Mouse (Mus musculus) gonadal fat pad, adult 2 months (tissue): ENCODE results near the gene Pam16. TPM values are rescaled to one million over a fixed set of nuclear protein-coding genes. Genes with fewer than 3 reads are reported as not detected.

ENCODE experiments used
- DNase-seq: peaks from one replicate; pipeline ENCODE4 v3.0.0-alpha.2; 2012; ENCODE audit warnings: low read depth
- polyA plus RNA-seq: library from polyadenylated mRNA; depleted of rRNA; stranded (reverse); fragments of >200 nt; gene quantifications from 2 replicates; pipeline ENCODE4 v1.2.3, GENCODE M21; 2012; rRNA removed

Gene Pam16
- 18.3 and 25.4 TPM in 2 replicates for polyA plus RNA-seq

DNA sequence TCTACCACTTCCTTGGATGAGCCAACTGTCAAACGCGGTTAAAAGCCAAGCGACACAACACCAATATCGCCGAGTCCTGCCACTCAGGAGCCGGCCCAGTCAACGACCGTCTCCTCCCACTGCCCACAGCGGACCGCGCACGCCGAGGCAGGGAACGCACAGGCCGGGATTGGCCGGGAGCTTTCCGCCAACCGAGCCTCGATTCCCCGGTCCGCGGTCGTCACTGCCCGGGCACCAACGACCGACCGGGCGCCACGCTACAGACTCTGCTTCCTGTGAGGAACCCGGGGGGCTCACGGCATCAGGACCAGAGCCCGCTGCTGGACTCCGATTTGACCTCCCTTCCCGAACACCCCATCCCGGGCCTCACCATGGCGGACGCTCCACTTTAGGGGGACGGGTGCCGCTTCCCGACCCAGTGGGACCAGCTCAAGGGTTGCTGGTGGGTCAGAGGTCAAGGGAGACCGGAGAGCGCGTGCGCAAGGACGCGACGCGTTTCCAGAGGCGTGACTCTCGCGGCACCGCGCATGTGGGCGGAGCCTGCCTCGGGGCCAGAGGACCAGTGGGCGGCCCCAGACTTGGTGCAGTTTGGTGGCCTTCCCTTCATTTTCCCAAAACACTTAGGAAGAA is at the start of gene Pam16:
TSS of gene Pam16 (minus strand) at position 508 of the 630 bp plus-strand sequence.
- DNase-seq: no peak

DNA sequence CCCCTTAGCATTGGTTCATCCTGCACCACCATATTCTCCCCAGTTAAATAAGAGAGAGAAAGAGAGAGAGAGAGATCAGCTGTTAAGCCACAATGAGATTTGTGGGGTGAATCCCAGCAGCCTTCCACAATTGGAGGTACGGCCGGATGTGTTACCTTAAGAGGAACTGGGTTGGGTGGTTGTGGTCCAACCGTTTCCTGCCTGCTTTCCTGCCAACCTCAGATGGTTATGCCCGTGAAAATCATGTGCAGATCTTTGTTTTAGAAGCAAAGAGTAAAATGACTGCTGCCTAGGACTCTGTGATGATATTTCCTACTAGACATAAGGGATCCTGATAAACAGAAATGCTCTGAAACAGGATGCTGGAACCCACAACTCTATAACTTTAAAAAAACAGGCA is 49.3 kb upstream of the Pam16 start:
- no peak for DNase-seq

DNA sequence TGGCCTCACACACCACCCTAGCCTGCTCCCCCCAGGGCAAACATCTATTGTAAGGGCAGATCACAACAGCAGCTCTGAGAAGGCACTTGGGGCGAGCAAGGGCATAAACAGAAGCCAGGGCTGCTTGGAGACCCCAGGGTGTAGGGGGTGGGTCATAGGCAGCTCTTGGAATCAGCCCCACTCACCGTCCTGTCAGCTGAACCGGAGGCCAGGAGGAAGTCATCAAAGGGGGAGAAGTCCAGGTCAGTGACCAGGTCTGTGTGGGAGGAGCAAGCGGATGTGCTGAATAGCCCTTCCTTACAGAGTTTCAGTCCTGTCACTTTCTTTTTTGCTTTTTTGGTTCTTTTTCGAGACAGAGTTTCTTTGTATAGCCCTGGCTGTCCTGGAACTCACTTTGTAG is 45.5 kb upstream of the Pam16 start:
- no peak for DNase-seq

DNA sequence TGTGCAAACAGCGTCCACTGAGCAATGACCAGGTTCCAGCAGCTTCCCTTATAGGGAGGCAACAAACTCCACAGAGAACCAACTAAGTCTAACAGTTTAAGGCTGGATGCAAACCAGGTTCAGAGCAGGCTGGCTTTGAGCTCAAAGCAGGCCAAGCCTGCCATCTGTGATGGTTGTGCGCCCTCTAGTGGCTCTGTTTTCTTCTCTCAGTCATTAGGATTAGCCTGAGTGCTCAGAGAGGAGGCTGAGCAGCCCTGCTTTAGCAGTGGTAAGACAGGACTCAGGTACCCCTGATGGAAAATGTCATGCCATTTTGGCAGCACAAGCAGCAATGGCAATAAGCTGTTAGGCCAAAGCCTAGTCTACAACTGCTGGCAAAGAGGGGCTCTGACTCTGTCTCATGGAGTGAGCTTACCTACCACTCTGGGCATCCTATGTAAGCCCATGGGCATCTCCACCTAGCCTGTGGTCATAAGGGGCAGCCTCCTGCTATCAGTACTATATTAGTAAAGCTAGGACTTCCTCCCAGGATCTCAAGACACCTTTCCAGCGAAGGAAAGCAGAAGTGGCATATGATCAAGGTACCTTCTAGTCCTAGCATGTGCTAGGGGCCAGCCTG is 42.5 kb upstream of the Pam16 start:
- DNase-seq: no peak

DNA sequence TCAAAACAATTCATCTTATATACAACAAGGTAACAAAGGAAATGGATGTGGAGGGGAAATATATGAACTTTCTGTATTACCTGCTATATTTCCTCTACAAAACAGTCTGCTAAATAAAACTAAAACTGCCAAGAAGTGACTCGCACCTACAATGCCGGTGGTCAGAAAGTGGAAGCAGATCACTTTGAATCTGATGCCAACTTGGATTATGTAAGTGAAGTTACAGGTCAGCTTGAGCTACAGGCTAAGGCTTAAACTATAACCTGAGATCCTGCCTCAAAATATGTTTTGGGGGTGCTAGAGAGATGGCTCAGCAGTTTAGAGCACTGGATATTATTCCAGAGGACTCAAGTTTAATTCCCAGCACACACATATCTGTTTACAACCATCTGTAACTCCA is 40.9 kb upstream of the Pam16 start:
- DNase-seq: no peak

DNA sequence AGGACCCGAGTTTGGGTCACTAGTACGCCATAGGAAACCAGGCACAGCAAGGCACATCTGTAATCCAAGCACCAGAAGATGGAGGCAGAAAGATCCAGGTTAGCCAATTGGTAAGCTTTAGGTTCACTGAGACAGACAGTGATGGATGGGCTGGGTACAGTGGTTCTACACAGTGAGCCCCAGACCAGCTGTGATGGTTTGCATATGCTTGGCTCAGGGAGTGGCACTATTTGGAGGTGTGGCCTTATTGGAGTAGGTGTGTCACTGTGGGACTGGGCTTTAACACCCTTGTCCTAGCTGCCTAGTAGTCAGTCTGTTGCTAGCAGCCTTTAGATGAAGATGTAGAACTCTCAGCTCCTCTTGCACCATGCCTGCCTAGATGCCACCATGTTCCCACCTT is 39.0 kb upstream of the Pam16 start:
- DNase-seq: no peak

DNA sequence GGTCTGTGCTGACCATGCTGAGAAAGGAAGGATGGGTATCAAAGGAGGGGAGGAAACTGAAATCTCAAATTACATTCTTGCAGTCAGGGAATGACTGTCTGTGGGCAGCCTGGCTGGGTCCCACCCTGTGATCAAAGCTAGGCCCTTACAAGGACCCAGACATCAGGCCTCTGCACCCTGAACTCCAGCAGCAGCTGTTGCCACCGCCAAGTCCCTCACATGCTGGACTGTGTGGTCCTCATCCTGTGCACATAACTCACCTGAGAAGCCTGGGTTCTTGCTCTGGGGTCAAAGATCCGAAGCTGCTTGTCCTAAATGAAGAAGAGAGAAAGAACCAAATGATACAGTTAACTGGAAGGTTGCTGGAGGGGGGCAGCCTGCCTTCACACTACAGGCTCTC is 36.8 kb upstream of the Pam16 start:
- no peak for DNase-seq

DNA sequence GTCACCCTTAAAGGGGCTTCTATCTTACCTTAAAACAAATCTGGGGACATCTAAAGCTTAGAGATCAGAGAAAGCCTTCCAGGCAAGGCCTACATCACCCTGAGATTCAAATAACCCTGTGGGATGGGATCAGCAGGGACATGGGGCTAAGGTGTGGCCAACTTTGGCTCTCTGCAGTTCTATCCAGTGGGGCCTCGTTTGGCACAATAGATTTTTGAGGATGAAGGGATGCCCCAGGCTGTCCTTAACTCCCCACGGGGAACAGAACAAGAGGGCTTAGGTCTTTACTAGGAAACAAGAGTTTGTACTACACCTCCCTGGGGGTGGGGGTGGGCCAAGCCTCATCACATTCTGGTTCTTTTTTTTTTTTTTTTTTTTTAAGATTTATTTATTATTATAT is 34.5 kb upstream of the Pam16 start:
- DNase-seq: no peak

DNA sequence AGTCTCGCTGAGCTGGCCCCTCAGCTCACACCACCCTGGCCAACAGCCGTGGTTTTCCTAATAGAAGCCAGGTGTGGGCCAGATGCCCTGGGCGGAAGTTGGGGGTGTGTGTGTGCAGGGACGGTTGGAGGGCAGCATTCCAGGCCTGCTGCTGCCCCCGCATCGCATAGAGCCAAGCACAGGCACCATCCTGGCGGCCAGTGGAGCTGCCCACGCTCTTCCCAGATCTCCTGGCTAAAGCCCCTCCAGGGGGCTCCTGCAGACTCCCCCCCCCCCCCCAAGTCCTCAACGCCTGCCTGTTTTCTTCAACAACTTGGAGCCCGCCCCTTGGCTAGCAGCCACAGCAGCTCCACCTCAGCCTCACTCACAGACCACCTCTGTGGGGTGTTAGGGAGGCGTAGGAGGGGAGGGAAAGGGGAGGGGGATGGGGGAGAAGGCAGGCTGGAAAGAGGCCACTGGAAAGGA is 34.0 kb upstream of the Pam16 start:
- no peak for DNase-seq

DNA sequence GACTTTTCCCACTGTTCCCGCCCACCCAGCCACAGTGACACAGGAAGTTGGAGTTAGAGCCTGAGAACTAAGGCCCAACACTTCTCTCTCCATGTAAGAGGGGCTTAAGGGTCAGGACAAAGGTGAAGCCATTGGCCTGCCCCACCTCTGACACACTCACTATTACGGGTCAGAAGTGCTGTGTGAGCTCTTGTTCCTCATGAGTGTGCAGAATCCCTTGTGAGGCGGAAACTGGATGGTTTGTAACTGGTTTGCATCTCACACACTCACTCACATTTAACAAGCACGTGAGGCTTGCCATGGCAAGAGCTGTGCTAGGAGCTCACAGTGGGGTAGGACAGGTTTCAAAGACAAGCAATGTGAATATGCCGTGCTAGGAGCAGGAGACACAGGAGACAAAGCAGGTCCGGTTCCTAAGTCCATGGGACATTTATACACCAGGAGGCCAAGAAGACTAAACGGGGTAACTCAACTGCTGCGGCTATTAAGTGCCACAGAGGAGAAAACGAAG is 31.8 kb upstream of the Pam16 start:
- no peak for DNase-seq

DNA sequence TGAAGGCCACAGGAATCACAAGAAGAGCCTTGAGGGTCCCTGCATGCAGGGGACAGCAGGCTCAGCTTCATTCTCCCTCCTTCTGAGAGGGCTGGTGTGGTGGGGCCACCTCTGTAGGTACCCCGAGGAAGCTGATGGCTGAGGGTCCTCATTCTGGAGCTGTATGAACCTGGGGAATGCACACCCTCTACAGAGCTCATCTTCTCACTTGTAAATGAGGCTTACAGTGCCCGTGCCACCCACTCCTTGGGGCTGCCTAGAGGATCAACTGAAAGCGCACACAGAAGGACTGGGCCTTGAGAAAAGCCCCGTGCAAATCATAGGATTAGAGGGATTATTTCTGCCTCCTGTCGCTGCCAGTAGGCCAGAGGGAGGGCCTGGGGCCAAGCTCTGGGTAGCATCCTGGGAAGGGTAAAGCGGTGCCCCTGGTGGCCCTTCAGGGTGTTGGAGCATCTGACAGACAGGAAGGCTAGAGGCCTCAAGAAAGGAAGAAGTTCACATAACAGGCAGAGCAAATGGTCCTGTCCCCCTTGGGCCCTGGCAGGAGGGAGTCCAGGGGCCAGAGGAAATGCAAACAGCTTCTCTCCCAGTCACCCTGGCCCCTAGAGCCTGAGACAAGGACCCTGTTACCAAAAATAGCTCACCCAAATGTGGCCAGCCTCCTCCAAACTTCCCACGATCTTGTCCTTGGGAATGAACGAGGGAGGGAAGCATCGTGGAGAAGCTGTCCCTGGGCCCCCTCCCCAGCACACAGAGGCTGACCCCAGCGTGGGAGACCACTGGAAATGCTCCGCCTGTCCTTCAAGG is 31.2 kb upstream of the Pam16 start:
- DNase-seq: no peak

DNA sequence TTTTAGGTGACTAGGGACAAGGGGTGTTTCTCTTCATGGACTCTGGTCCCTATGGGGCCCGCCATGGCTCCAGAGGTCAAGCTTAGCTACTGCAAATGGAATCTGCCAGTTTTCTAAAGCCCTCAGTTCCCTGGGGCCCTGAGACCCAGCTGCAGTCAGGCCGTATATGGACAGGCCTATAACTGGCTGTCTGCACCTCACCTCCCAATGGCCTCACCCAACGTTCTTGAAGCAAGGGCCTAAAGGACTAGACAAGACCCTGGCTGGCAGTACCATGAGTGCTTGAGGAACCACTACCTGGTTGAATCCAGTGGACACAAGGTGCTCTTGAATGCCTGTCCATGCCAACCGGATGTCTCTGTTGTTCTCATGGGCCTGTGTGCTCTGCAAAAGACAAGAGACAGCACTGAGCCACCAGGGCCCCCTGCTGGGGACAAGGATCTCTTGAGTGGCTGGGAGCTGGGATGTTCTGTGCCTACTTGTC is 30.5 kb upstream of the Pam16 start:
- no peak for DNase-seq

DNA sequence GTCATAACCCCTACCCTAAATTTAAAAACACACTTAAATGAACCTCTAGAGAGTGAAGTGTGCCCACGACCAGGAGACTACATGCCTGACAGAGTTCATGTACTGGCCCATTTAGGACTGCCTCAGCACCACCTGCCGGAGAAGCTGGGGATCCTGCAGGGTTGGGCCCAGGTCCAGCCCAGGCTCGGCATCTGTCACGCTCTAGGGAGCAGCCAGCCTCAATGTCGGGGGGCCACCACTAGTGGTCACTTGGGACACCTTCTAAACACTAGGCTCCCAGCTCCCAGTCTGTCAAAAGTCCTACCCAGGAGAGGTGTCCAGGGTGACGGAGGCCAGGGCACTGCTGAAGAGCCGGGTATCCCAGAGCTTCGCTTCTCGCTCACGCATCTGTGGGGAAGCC is 29.9 kb upstream of the Pam16 start:
- DNase-seq: no peak

DNA sequence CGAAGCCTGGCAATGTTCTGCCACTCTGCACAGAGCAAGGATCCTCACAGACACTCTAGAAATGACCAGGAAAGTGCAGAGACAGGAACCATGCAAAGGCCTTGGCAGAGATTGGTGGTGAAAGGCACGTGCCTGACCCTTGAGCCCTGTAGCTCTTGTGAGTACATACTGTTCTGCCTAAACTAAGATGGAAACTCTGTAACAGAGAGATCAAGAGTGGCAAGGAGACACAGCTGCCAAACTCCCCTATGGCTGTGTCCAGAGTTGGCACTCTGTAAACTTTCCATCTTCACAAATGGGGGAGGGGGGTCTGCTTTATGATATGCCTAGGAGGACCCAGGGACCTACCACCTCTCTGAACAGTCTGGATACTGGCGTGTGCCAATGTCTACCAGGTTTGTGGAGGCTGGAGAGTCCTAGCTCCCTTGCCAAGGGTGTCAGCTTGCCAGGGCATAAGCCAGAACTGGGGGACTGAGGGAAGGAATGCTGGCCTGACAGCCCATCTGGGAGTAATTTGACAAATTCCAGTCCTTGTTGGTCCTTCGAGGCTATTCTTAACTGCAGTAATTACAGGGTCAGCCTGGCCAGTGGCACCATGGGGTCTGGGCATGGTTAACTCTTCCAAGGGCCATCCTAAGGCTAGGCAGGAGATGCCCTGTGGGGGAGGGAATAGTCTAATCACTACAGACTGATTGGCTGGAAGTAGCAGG is 28.1 kb upstream of the Pam16 start:
- no peak for DNase-seq

DNA sequence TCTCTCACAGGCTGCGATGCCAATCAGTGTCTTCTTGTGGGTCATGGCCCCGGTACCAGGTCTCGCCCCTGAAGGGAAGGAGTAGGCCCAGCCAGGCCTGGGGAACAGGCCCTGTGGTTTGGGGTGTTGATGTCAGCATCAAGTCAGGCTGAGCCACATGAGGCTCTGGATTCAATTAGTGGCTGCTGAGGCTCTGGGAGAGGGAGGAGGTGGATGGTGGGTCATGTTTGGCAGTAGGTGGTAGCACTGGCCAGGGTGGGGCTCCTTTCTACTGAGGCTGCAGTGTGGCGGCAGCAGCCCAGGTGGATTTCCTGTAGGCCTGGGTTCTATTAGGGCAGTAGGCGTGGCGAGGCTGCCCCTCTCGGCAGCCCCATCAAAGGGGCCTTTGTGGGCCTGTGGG is 26.8 kb upstream of the Pam16 start:
- no peak for DNase-seq

DNA sequence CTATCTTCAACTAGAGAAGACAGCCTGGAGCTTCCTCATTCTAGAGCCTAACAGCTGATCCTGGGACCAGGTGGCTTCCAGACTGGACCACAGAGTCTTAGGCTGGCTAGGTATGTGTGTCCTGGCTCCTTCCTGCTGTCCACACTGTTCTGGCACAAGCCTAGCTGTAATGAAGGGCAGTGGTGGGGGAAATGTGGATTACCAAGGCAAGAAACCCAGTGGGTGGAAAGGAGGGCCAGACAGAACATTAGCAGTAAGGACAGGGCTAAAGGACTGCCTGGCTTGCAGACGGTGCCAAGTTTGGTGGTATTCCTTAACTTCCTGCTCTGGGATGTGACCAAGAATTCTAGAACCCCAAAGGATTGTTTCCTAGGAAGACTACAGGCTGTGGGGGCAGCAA is 26.3 kb upstream of the Pam16 start:
- no peak for DNase-seq

DNA sequence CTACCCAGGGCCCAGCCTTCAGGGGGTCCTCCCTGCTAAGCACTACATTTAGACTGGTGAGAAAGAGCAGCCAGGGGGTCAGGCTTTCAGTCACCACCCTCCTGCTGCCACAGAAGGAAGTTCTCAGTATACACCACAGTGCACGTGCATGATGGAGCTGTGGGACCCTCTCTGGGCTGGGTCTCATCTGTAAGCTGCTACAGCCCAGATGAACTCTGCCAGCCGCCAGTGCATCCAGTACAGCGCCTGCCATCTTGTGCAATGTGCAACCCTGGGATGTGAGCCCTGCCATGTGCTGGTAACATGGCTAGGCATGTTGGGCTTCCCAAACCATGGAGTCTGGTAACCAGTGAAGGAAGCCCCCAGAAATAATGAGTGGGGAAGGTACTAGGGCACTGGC is 25.4 kb upstream of the Pam16 start:
- no peak for DNase-seq

DNA sequence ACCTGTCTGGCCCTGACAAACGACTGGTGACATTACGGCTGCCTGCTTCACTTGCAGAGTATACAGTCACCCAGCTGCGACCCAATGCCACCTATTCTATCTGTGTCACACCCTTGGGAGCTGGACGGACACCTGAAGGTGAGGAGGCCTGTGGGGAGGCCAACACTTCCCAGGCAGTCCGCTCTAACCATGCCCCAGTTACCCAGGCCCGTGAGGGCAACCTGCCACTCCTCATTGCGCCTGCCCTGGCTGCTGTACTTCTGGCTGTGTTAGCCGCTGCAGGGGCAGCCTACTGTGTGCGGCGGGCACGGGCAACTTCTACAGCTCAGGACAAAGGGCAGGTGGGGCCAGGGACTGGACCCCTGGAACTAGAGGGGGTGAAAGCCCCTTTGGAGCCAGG is 24.9 kb upstream of the Pam16 start:
- no peak for DNase-seq

DNA sequence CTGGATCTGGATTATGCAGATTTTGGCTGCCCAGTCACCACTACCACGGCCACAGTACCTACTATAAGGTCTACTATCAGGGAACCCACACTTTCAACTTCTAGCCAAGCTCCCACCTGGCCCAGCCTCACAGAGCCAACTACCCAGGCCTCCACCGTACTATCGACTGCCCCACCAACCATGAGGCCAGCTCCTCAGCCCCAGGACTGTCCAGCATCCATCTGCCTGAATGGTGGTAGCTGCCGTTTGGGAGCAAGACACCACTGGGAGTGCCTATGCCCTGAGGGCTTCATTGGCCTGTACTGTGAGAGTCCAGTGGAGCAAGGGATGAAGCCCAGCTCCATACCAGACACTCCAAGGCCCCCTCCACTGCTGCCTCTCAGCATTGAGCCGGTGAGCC is 24.4 kb upstream of the Pam16 start:
- no peak for DNase-seq

DNA sequence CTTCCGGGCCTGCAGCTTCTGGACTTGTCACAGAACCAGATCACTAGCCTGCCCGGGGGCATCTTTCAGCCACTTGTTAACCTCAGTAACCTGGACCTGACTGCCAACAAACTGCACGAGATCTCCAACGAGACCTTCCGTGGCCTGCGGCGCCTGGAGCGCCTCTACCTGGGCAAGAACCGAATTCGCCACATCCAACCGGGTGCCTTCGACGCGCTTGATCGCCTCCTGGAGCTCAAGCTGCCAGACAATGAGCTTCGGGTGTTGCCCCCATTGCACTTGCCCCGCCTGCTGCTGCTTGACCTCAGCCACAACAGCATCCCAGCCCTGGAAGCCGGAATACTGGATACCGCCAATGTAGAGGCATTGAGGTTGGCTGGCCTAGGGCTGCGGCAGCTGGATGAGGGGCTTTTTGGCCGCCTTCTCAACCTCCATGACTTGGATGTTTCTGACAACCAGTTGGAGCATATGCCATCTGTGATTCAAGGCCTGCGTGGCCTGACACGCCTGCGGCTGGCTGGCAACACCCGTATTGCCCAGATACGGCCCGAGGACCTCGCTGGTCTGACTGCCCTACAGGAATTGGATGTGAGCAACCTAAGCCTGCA is 23.7 kb upstream of the Pam16 start:
- DNase-seq: no peak

DNA sequence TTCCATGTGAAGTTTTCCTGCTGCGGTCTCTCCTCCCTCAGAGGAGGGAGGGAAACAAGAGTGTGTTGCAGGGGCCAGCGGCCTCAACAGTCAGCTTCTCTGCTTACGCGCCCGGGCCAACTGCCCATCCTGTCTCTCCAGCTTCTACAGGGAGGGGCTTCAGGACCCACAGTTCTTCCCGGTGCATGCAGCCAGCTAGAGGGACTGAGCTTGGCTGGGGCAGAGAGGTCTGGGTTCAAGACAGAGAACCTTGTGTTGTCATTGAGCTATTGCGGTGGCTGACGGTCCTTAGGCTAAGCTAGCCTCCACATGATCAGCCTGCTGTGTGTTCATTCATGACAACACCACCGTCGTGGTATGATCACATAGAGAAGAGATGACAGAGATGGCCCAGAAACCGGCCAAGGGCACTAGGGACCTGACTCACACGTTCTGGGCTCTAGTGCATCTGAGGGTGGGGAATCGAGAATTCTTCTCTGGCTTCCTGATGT is 22.9 kb upstream of the Pam16 start:
- no peak for DNase-seq
